Mouse (Mus musculus): ENCODE measurements around the gene Copz2.
A peak's percentile ranks its signal among the peaks of the same experiment; 100 is the strongest.

Gene Copz2

GRCm38 (mm10) chr11:96872441-96873379, 23.0 kb downstream of the Copz2 start:
- no peak for DNase-seq

GRCm38 (mm10) chr11:96873601-96874140, 24.0 kb downstream of the Copz2 start:
- no peak for DNase-seq

- no peak for DNase-seq
Observed at GRCm38 (mm10) chr11:96875270-96875669, 25.6 kb downstream of the Copz2 start.

- peak; percentile 42 for DNase-seq
Observed at GRCm38 (mm10) chr11:96875745-96876144, 26.1 kb downstream of the Copz2 start.

DNA sequence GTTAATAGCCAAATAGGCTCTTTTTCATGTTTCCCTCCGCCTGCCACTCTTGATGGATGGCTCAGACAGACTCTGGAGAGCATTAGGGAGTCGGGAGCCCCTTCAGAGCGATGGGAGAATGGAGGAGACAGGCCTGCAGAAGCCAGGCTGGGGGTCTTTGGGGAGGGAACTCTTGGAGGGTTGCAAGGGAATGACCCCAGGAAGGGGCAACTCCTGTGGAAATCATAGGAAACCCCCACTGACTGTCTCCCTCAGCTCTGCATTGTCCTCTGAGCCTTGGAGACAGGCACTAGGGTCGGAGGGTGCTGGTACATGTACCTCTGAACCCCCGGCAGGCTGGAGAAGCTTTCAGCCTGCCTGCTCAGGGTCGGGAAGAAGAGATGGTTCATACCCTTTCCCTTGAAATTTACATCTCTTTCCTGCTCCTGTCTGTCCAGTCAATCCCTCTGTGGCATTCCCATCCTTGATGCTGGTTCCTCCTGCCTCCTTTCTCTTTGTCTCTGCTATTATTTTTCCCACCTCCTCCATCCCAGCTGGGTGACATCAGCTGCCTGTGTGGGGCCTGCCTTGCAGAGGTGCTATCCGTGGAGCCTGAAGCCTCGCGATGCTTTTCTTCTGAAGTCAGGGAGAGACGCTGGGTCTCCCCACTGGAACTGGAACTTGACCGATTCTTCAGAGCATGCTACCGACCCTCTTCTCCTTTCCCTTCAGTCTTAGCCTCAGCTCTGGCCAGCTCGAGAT, 26.8 kb downstream of the Copz2 start:
- no peak for DNase-seq

DNA sequence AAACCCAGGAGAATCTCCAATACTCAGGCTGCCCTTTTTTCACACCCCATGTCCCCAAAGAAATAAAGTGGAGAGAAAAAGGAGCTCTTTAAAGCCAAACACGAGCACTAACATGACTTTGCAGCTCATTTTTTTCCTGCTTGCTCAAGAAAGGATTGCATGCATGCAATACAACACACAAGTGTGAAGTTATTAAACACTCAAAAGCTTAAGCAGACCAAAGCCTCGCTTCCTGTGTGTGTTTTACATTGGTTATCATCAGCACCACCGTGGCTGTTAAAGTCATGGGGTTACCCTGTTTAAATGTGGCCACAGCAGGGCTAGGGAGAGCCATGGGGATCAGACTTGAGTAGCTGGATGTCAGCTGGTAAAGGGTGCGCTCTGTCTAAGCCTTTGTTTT, 27.4 kb downstream of the Copz2 start:
- DNase-seq, result no peak

- DNase-seq, result no peak
Observed at GRCm38 (mm10) chr11:96878715-96879114, 29.0 kb downstream of the Copz2 start.

DNA sequence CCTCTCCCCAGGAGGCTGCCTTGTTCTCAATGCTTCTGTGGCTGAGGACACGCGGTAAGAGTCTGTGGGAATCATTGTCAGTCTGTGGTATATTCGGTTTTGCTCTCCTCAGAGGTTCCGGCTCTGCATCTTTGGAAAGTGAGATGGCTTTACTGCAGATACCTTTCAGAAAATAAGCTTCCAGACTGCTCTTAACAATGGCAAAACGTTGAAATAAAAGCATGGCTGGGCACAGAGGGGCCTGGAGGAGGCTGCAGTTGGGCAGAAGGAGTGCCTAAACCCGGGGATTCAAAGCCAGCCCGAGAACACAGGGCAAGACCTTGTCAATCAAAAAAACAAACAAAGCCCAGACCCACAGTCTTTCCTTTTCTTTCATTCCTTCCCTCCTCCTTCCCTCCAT, 29.7 kb downstream of the Copz2 start:
- DNase-seq, result no peak

DNA sequence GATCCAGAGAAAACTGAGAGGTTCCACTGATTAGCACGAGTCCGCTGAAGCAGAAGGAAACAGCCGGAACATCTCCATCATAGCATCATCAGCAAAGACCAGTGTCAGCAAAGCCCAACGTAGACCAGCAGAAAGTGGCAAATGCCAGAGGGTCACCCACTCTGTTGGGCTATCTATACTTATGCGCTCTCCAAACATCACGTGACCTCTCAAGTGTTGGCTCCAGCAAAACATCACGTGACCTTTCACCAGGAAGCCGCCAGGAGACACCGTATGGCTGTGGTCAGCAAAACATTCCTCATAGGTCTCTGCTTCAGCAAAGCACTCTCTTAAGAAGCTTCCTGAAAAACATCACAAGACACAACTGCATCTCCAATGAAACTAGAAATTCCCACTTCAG, 30.6 kb downstream of the Copz2 start:
- no peak for DNase-seq

- no peak for DNase-seq
Observed at GRCm38 (mm10) chr11:96885901-96886340, 36.3 kb downstream of the Copz2 start.

GRCm38 (mm10) chr11:96886942-96887546, 37.4 kb downstream of the Copz2 start:
- DNase-seq, result no peak

GRCm38 (mm10) chr11:96891784-96892527, 42.3 kb downstream of the Copz2 start:
- no peak for DNase-seq

GRCm38 (mm10) chr11:96893203-96893842, 43.7 kb downstream of the Copz2 start:
- DNase-seq, result no peak

DNA sequence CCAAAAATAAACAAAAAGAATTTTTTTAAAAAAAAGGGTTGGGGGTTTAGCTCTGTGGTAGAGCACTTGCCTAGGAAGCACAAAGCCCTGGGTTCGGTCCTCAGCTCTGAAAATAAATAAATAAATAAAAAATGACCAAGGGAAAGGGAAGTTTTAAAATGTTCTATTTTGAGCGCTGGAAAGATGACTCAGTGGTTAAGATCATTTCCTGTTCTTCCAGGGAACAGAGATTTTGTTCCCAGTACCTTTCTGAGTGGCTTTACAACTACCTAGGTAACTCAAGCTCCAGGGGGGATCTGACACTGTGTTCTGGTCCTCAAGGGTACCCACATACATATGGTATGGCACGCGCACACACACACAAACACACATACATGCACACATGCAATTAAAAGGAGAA, 46.2 kb downstream of the Copz2 start:
- DNase-seq, result no peak

DNA sequence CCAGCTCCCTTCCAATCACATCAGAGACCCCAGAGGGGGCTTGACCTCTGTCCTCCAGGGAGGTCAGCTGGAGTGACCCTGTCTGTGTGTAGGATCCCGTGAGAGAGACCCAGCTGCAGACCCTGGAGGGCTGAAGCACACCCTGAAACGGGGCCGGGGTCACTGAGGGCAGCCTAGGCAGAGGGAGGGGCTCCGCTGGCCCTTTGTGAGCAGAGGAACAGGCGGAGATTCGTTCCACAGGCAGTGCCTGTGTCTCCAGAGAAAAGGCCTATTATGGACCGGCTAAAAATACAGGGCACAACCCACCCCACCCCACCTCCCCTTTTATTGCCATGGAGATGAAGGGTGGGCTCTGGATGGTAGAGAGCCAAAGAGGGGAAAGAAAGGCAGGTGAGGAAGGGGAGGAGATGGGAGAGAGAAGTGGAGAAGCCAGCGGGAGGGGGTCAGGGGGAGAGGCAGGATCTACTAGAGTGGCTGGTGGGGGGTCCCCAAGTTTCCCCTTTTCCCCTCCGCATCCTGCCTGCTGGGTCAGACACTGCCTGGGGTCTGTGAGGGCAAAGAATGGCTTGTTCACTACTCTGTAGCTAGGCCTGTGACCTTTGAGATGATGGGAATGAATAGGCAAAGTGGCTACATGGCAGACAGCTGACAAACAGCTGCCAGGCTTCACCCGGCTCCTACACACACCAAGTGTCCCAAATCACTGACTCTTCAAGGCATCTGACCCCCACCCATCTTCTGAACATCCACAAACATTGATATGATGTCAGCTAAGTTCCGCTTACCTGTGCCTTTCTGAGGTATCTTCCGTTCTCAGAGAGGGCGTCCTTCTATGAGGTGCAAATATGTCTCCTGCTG, 50.0 kb downstream of the Copz2 start:
- DNase-seq, result no peak

DNA sequence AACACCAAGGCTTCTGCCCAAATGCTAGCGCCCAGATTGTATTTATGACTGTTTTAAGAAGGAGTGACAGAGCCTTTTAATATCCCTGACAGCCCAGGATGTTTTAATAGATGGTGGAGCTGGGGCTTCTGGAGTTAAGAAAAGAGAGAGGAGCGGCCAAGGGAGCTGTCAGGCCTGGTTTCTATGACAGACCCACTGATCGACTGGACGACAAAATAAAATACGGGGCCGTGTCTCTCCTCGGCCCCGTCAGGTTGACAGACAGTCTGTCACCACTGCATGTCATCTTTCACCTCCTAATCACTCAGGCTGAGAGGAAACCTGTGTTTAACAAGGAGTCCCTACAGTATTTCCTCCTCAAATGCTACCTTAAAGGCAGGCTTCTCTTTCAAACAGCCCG, 51.7 kb downstream of the Copz2 start:
- no peak for DNase-seq

DNA sequence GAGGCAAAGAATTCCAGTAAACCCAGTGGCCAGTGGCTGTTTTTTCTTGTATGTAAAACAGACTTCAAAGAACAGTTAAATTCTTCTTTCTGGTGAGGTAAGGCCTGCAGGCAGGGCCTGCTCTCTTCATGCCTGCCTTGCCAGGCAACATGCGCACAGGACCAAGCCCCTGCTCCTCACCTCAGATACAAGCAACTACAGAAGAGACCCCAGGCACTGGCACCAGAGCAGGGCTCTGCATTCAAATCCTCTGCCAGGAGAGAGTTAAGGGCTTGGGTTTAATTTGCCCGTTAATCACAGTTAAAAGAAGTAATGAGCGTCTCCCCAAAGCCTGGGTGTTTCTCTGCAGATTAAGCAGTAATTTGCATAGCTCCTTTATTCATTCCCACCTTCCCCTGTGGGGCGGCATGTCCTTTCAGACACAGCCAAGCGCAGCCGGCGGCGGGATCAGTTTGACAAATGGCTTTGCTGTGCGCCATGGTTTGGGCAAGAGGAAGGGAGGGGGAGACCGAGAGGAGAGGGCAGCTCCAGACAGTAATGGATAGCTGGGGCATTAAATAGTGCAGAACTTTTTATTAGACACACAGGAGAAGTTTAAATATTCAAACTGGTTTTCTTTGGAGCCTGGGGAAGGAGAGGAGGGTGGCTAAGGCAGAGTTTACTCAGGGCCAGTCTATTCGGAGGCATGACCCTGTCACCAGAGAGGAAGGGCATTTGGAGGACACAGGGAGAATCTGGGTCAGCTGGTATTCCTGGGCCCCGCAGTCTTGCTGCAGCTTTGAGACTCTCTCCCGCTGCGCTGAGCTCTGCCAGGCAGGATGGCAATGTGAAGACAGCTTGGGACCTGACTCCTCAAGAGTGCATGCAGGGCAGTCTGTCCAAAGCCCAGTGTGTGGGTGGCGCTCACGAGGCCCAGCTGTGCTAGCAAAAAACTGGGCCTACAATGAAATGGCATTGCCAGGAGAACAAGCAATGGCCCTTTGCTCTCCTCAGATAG, 53.3 kb downstream of the Copz2 start:
- peak; percentile 32 for DNase-seq

- peak; percentile 20 for DNase-seq
Observed at GRCm38 (mm10) chr11:96906431-96907161, 56.9 kb downstream of the Copz2 start.

GRCm38 (mm10) chr11:96908594-96908993, 58.9 kb downstream of the Copz2 start:
- no peak for DNase-seq

Measured in cerebellum, adult 9-10 months (tissue).